Mouse (Mus musculus): Measurements from ENCODE around the gene Tpp2. TPM values are rescaled to one million over a fixed set of nuclear protein-coding genes. Genes with fewer than 3 reads are reported as not detected.

Tpp2 gene
- polyA plus RNA-seq, 1 experiment from 2014 or later: 72.0 TPM

DNA sequence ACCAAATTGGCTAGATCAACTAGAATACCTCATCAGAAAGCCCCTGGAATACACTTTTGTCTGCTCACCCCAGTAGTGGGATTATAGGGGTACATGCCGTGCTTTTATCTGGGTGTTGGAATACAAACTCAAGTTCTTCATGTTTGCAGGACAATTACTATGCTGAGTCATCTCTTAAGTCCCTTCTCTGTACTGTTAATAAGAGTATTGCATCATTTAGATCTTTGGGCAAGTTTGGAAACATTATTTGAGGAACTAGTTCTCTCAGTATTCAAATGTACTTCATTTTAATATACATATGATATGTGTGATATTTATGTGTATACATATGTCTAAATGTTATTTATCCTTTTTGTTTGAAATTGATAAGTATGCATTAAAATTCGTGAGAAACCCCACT, 16.6 kb upstream of the Tpp2 start:
- no peaks in the 10 kb centered on the region for H3K4me1 ChIP-seq (ENCODE audit: control insufficient read depth, insufficient read depth, low read length)
- no peak overlapping the region for H3K4me3 ChIP-seq (ENCODE audit: low read depth, low read length)
- DNase-seq (ENCODE audit: low spot score, missing footprints): no peak
- no peaks in the 10 kb centered on the region for H3K27me3 ChIP-seq (ENCODE audit: control insufficient read depth, insufficient read depth, low read length)
- no peak overlapping the region for H3K9ac ChIP-seq (ENCODE audit: low read length)
- no peaks in the 10 kb centered on the region for H3K36me3 ChIP-seq (ENCODE audit: control insufficient read depth, insufficient read depth, low read length)
- H3K9me3 ChIP-seq (ENCODE audit: control insufficient read depth, low read length): no peaks in the 10 kb centered on the region
- no peak overlapping the region for H3K4me2 ChIP-seq
- no peak overlapping the region for H3K27ac ChIP-seq (ENCODE audit: low read depth, low read length)
- 56% methylated on average over 2 of the region's 2 CpGs for WGBS
- ATAC-seq (ENCODE audit: low FRiP score): no peak

DNA sequence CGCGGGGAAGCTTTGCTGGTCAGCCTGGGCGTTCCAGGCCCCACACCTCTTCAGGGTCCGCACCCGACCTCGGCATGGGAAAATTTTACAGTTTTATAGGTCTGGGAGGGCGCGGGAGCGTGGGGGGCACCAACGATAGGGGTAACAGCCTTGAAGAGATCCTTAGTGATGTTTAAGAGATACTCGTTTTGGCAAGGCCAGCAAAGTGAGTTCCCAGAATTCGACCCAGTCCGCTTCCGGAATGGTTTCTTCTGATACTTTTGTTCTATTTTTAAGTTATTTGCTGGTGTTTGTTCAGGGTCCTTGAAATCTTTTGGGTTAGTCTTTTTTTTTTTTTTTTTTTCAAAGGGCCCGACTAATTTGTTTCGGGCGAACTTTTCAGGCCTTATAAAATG, 966 bp downstream of the Tpp2 start:
- 3% methylated on average over 17 of the region's 17 CpGs for WGBS
- H3K9me3 ChIP-seq (ENCODE audit: control insufficient read depth, low read length): no peaks in the 10 kb centered on the region
- DNase-seq (ENCODE audit: low spot score, missing footprints): peak; percentile 94
- H3K4me1 ChIP-seq (ENCODE audit: control insufficient read depth, insufficient read depth, low read length): peaks cover 8% of the 10 kb centered on the region
- H3K4me3 ChIP-seq (ENCODE audit: low read depth, low read length): peak overlapping the region; percentile 88
- ATAC-seq (ENCODE audit: low FRiP score): no peak
- no peaks in the 10 kb centered on the region for H3K27me3 ChIP-seq (ENCODE audit: control insufficient read depth, insufficient read depth, low read length)
- H3K9ac ChIP-seq (ENCODE audit: low read length): peak overlapping the region; percentile 93
- no peaks in the 10 kb centered on the region for H3K36me3 ChIP-seq (ENCODE audit: control insufficient read depth, insufficient read depth, low read length)
- peak overlapping the region; percentile 69 for H3K27ac ChIP-seq (ENCODE audit: low read depth, low read length)
- peak overlapping the region; percentile 39 for H3K4me2 ChIP-seq

DNA sequence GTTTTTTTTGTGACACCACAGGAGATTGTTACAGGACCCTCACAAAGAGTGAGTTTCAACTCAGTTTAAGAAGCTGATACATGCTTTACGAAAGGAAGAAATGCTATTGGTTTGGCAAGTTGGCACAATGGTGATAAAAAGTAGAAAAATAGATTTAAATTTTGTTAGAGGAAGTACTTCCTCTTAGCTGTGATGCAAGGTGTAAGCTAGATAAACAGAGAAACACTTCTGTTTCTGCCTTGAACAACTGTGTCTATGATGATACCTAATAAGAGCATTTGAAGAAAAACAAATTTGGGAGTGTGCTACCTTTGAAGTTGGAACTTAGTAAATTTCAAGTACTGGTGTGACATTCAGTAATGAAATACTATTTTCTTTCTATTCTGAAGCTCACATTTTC, 5.9 kb downstream of the Tpp2 start:
- H3K9ac ChIP-seq (ENCODE audit: low read length): no peak overlapping the region
- H3K4me2 ChIP-seq: no peak overlapping the region
- no peak for ATAC-seq (ENCODE audit: low FRiP score)
- no peaks in the 10 kb centered on the region for H3K9me3 ChIP-seq (ENCODE audit: control insufficient read depth, low read length)
- H3K27me3 ChIP-seq (ENCODE audit: control insufficient read depth, insufficient read depth, low read length): no peaks in the 10 kb centered on the region
- no peak overlapping the region for H3K4me3 ChIP-seq (ENCODE audit: low read depth, low read length)
- H3K4me1 ChIP-seq (ENCODE audit: control insufficient read depth, insufficient read depth, low read length): peaks cover 6% of the 10 kb centered on the region
- no peak overlapping the region for H3K27ac ChIP-seq (ENCODE audit: low read depth, low read length)
- no peak for DNase-seq (ENCODE audit: low spot score, missing footprints)
- WGBS: 96% methylated on average over 1 of the region's 1 CpGs
- H3K36me3 ChIP-seq (ENCODE audit: control insufficient read depth, insufficient read depth, low read length): peaks cover 4% of the 10 kb centered on the region; the same call in 1 of the 2 replicates

DNA sequence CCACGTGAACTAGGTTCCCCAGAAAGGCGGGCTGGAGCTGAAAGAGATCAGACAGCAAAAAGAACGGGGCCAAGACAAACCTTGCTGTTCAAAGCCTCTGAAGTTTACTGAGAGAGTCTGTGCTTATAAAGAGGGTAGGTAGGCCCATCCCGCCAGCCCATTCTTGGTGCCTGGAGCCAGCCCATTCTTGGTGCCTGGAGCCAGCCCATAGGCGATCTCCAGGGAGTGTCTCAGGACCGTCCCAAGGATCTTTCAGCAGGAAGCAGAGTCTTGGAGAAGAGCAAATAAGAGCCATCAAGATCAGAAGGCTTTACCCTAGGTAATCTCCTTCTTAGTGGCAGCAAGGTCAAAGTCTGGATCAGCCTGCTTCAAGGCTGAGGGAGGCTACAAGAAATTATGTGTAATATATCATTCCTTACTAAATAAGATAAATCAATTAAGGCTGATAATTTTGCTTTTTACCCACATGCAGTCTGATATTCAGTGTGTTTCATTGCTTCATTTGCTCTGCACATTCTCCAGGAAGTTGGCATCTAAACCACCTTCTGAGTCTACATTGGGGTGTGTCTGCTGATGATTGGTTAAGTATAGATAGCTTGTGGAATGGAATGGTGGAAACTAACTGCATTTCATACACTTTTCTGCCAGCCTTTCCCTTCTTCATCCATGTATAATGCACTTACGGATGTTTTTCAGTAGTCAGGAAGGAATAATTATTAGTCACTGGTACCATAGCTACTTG, 8.2 kb downstream of the Tpp2 start:
- ATAC-seq (ENCODE audit: low FRiP score) (no peak), DNase-seq (ENCODE audit: low spot score, missing footprints) (peak; percentile 75)
- Histone ChIP-seq H3K4me3 (ENCODE audit: low read depth, low read length) (no peak overlapping the region), H3K9ac (ENCODE audit: low read length) (no peak overlapping the region), H3K27ac (ENCODE audit: low read depth, low read length) (no peak overlapping the region), H3K9me3 (ENCODE audit: control insufficient read depth, low read length) (no peaks in the 10 kb centered on the region), H3K36me3 (ENCODE audit: control insufficient read depth, insufficient read depth, low read length) (peaks cover 4% of the 10 kb centered on the region; the same call in 1 of the 2 replicates), H3K27me3 (ENCODE audit: control insufficient read depth, insufficient read depth, low read length) (no peaks in the 10 kb centered on the region), H3K4me1 (ENCODE audit: control insufficient read depth, insufficient read depth, low read length) (no peaks in the 10 kb centered on the region), H3K4me2 (no peak overlapping the region)
- WGBS: 97% methylated on average over 7 of the region's 7 CpGs

- Histone ChIP-seq H3K27me3 (ENCODE audit: control insufficient read depth, insufficient read depth, low read length) (no peaks in the 10 kb centered on the region), H3K36me3 (ENCODE audit: control insufficient read depth, insufficient read depth, low read length) (peaks cover 4% of the 10 kb centered on the region; the same call in 1 of the 2 replicates), H3K4me1 (ENCODE audit: control insufficient read depth, insufficient read depth, low read length) (no peaks in the 10 kb centered on the region), H3K27ac (ENCODE audit: low read depth, low read length) (no peak overlapping the region), H3K4me2 (no peak overlapping the region), H3K4me3 (ENCODE audit: low read depth, low read length) (no peak overlapping the region), H3K9ac (ENCODE audit: low read length) (no peak overlapping the region), H3K9me3 (ENCODE audit: control insufficient read depth, low read length) (no peaks in the 10 kb centered on the region)
- 99% methylated on average over 2 of the region's 2 CpGs for WGBS
- no peak for ATAC-seq (ENCODE audit: low FRiP score)
- peak; percentile 56 for DNase-seq (ENCODE audit: low spot score, missing footprints)
These were observed 9.4 kb downstream of the Tpp2 start for GRCm38 (mm10) chr1:43942814-43943213.

GRCm38 (mm10) chr1:43953679-43954078, 20.2 kb downstream of the Tpp2 start:
- 95% methylated on average over 3 of the region's 3 CpGs for WGBS
- no peaks in the 10 kb centered on the region for H3K27me3 ChIP-seq (ENCODE audit: control insufficient read depth, insufficient read depth, low read length)
- H3K4me1 ChIP-seq (ENCODE audit: control insufficient read depth, insufficient read depth, low read length): no peaks in the 10 kb centered on the region
- no peak overlapping the region for H3K4me3 ChIP-seq (ENCODE audit: low read depth, low read length)
- H3K4me2 ChIP-seq: no peak overlapping the region
- DNase-seq (ENCODE audit: low spot score, missing footprints) (no peak), ATAC-seq (ENCODE audit: low FRiP score) (no peak)
- H3K9me3 ChIP-seq (ENCODE audit: control insufficient read depth, low read length): no peaks in the 10 kb centered on the region
- H3K27ac ChIP-seq (ENCODE audit: low read depth, low read length): no peak overlapping the region
- no peak overlapping the region for H3K9ac ChIP-seq (ENCODE audit: low read length)
- H3K36me3 ChIP-seq (ENCODE audit: control insufficient read depth, insufficient read depth, low read length): peaks cover 12% of the 10 kb centered on the region

GRCm38 (mm10) chr1:43964381-43964780, 30.9 kb downstream of the Tpp2 start:
- peaks cover 3% of the 10 kb centered on the region; the same call in 1 of the 2 replicates for H3K36me3 ChIP-seq (ENCODE audit: control insufficient read depth, insufficient read depth, low read length)
- WGBS: 95% methylated on average over 4 of the region's 4 CpGs

DNA sequence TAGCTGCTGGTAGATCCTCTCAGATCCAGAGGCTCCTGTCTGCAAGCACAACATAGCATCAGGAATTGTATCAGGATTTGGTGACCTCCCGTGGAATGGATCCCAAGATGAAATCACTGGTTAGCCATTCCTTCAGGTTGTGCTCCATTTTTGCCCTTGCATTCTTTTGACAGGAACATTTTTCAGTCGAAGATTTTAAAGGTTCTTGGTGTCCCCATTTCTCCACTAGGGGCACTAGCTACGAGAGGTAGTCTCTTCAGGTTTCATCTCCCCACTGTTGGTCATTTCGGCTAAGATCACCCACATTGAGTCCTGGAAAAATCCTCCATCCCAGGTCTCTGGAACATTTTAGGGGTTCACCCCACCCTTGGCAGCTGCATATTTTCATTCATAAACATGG, 33.3 kb downstream of the Tpp2 start:
- Histone ChIP-seq H3K27ac (ENCODE audit: low read depth, low read length) (no peak overlapping the region), H3K9ac (ENCODE audit: low read length) (no peak overlapping the region), H3K4me1 (ENCODE audit: control insufficient read depth, insufficient read depth, low read length) (no peaks in the 10 kb centered on the region), H3K4me2 (no peak overlapping the region), H3K4me3 (ENCODE audit: low read depth, low read length) (no peak overlapping the region), H3K9me3 (ENCODE audit: control insufficient read depth, low read length) (no peaks in the 10 kb centered on the region), H3K27me3 (ENCODE audit: control insufficient read depth, insufficient read depth, low read length) (no peaks in the 10 kb centered on the region), H3K36me3 (ENCODE audit: control insufficient read depth, insufficient read depth, low read length) (peaks cover 5% of the 10 kb centered on the region; the same call in 1 of the 2 replicates)
- 86% methylated on average over 4 of the region's 4 CpGs for WGBS
- DNase-seq (ENCODE audit: low spot score, missing footprints) (no peak), ATAC-seq (ENCODE audit: low FRiP score) (no peak)

More at GRCm38 (mm10) chr1:43964381-43964780, 30.9 kb downstream of the Tpp2 start:
- Histone ChIP-seq H3K9me3 (ENCODE audit: control insufficient read depth, low read length) (no peaks in the 10 kb centered on the region), H3K27me3 (ENCODE audit: control insufficient read depth, insufficient read depth, low read length) (no peaks in the 10 kb centered on the region), H3K9ac (ENCODE audit: low read length) (no peak overlapping the region), H3K4me2 (no peak overlapping the region), H3K4me1 (ENCODE audit: control insufficient read depth, insufficient read depth, low read length) (no peaks in the 10 kb centered on the region), H3K4me3 (ENCODE audit: low read depth, low read length) (no peak overlapping the region), H3K27ac (ENCODE audit: low read depth, low read length) (no peak overlapping the region)
- DNase-seq (ENCODE audit: low spot score, missing footprints) (no peak), ATAC-seq (ENCODE audit: low FRiP score) (no peak)

DNA sequence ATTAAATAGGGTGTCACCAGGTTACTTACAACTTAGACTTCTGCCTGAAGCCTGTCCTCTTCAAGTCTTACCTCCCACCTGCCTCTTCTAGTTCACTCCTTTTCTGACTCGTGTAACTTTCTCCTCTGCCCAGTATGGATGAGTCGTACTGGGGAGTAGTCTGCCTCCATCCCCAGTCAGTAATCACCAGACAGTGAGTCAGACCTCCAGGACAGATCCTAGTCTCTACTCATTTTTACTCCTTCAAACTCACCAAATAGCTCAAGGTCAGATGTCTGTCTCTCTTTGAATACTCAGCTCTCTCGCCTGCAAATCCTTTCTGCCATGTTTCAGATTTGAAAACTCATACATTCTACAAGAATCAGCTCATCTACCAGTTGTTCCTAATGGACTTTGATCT, 35.9 kb downstream of the Tpp2 start:
- no peak overlapping the region for H3K27ac ChIP-seq (ENCODE audit: low read depth, low read length)
- H3K4me3 ChIP-seq (ENCODE audit: low read depth, low read length): no peak overlapping the region
- ATAC-seq (ENCODE audit: low FRiP score): no peak
- H3K4me2 ChIP-seq: no peak overlapping the region
- peaks cover 3% of the 10 kb centered on the region; the same call in 1 of the 2 replicates for H3K36me3 ChIP-seq (ENCODE audit: control insufficient read depth, insufficient read depth, low read length)
- DNase-seq (ENCODE audit: low spot score, missing footprints): no peak
- no peaks in the 10 kb centered on the region for H3K27me3 ChIP-seq (ENCODE audit: control insufficient read depth, insufficient read depth, low read length)
- H3K9ac ChIP-seq (ENCODE audit: low read length): no peak overlapping the region
- WGBS: 90% methylated on average over 3 of the region's 3 CpGs
- H3K4me1 ChIP-seq (ENCODE audit: control insufficient read depth, insufficient read depth, low read length): no peaks in the 10 kb centered on the region
- no peaks in the 10 kb centered on the region for H3K9me3 ChIP-seq (ENCODE audit: control insufficient read depth, low read length)
